9 mouse cellular contexts compared by ENCODE assay signal in genomic region chr11:94420325-94420724, GRCm38 (mm10). TPM values are rescaled to one million over a fixed set of nuclear protein-coding genes. Genes with fewer than 3 reads are reported as not detected.
A peak's percentile ranks its signal among the peaks of the same experiment; 100 is the strongest.
DNase-seq lines count a peak whose midpoint lies in the region; ATAC-seq and TF ChIP-seq lines count a peak whose summit lies in the region.
"Had no signal": no experiment of that assay in that cellular context is flagged by ENCODE, and none has a peak within 500 bp of the region (broad histone marks: within the 10 kb centered on the region; RNA-seq: fewer than 3 reads in every experiment).

No protein-coding gene starts in this region.

- peaks cover 39% of the 10 kb centered on the region for H3K36me3 ChIP-seq in midbrain, embryonic 14.5 days (ENCODE audit: control insufficient read depth, insufficient read depth, low read length)
- H3K36me3 ChIP-seq in midbrain, embryonic 10.5 days, result peaks cover 71% of the 10 kb centered on the region

- WGBS in midbrain, embryonic 14.5 days, result 25% methylated on average over 7 of the region's 7 CpGs
- WGBS in midbrain, embryonic 10.5 days, result 51% methylated on average over 7 of the region's 7 CpGs

- no peak overlapping the region for H3K9ac ChIP-seq in midbrain, embryonic 14.5 days (replicated peaks; ENCODE audit: low read length)
- H3K9ac ChIP-seq: limb, embryonic 15.5 days had no signal

- no peaks in the 10 kb centered on the region for H3K9me3 ChIP-seq in midbrain, embryonic 14.5 days (ENCODE audit: control insufficient read depth, low read length)
- H3K9me3 ChIP-seq in midbrain, embryonic 10.5 days (replicated peaks), result no peaks in the 10 kb centered on the region
- H3K9me3 ChIP-seq: limb, embryonic 15.5 days had no signal

- DNase-seq in frontal cortex, postnatal 14 days (ENCODE audit: low spot score in 2 of 2), result no peak
- DNase-seq in midbrain, embryonic 14.5 days, result peak; percentile 71
- DNase-seq in midbrain, embryonic 10.5 days (ENCODE audit: low spot score), result no peak
- DNase-seq in brain, embryonic 14.5 days (ENCODE audit: low read depth), result peak; percentile 70
- DNase-seq in kidney, postnatal 4 days, result peak; percentile 69 to 76
- no peak for DNase-seq in spleen, postnatal 14 days (ENCODE audit: low spot score in 2 of 2)
- no peak for DNase-seq in Muller cell, postnatal 12 days (ENCODE audit: inconsistent ontology term)

- no peak overlapping the region for H3K4me2 ChIP-seq in midbrain, embryonic 14.5 days (ENCODE audit: low read length)
- H3K4me2 ChIP-seq: limb, embryonic 15.5 days had no signal

- H3K4me3 ChIP-seq in midbrain, embryonic 14.5 days (replicated peaks; ENCODE audit: low read depth, low read length), result no peak overlapping the region
- H3K4me3 ChIP-seq in midbrain, embryonic 10.5 days, result no peak overlapping the region
- H3K4me3 ChIP-seq: limb, embryonic 15.5 days had no signal

- H3K27me3 ChIP-seq in midbrain, embryonic 14.5 days (ENCODE audit: control insufficient read depth, insufficient read depth, low read length), result no peaks in the 10 kb centered on the region
- peaks cover 17% of the 10 kb centered on the region for H3K27me3 ChIP-seq in midbrain, embryonic 10.5 days (ENCODE audit: low read depth, poor library complexity, severe bottlenecking)
- H3K27me3 ChIP-seq: limb, embryonic 15.5 days had no signal

- no peak overlapping the region for H3K27ac ChIP-seq in midbrain, embryonic 14.5 days (replicated peaks; ENCODE audit: low read depth, low read length)
- H3K27ac ChIP-seq in midbrain, embryonic 10.5 days (replicated peaks), result no peak overlapping the region
- H3K27ac ChIP-seq: limb, embryonic 15.5 days had no signal

- peak; percentile 50 for ATAC-seq in frontal cortex, adult (ENCODE audit: low TSS enrichment)
- ATAC-seq in midbrain, embryonic 14.5 days (ENCODE audit: low FRiP score, low TSS enrichment), result no peak

- H3K4me1 ChIP-seq in midbrain, embryonic 14.5 days (ENCODE audit: control insufficient read depth, insufficient read depth, low read length), result peaks cover 34% of the 10 kb centered on the region
- H3K4me1 ChIP-seq in midbrain, embryonic 10.5 days, result peaks cover 60% of the 10 kb centered on the region

- TF ChIP-seq CTCF in brain, embryonic 14.5 days (IDR thresholded peaks at IDR 0.05; ENCODE audit: borderline replicate concordance, extremely low read depth, insufficient read depth, insufficient read length), result peak; percentile 52; the same call in 1 of the 2 replicates

- TF ChIP-seq POLR2A in brain, embryonic 14.5 days (IDR thresholded peaks at IDR 0.05; ENCODE audit: borderline replicate concordance, extremely low read depth, insufficient read depth, insufficient read length, poor library complexity, severe bottlenecking), result no peak

RNA-seq across cellular contexts. Expression of gene Abcc3, which starts 27.5 kb away (rescaled TPM):
- 0.19 and 0.50 TPM in 2 replicates for polyA plus RNA-seq in midbrain, embryonic 14.5 days (2014; fragmentation: Nextera tagmentation; extraction: Ambion mirVana)
- polyA plus RNA-seq in midbrain, embryonic 10.5 days (2016; fragmentation: Nextera tagmentation; extraction: Ambion mirVana), result 0.37 and 0.42 TPM in 2 replicates
- polyA plus RNA-seq in brain, embryonic 14.5 days (2012; rRNA removed), result 0.53 and 0.55 TPM in 2 replicates

RNA-seq across cellular contexts. Expression of gene Cacna1g, which starts 53.7 kb away (rescaled TPM):
- polyA plus RNA-seq in midbrain, embryonic 14.5 days (2014; fragmentation: Nextera tagmentation; extraction: Ambion mirVana), result 20.1 and 22.7 TPM in 2 replicates
- 8.1 and 9.1 TPM in 2 replicates for polyA plus RNA-seq in midbrain, embryonic 10.5 days (2016; fragmentation: Nextera tagmentation; extraction: Ambion mirVana)
- 208 and 232 TPM in 2 replicates for polyA plus RNA-seq in brain, embryonic 14.5 days (2012; rRNA removed)

Comparison
In these comparisons a context has a peak if more than half of its experiments do, and no peak if none do; other contexts are left out.
1. DNase-seq: peak in midbrain, embryonic 14.5 days (single experiment), brain, embryonic 14.5 days (single experiment) and kidney, postnatal 4 days (2 of 2); none in frontal cortex, postnatal 14 days (0 of 2), midbrain, embryonic 10.5 days (single experiment), spleen, postnatal 14 days (0 of 2) and Muller cell, postnatal 12 days (single experiment).